Mouse (Mus musculus) heart, embryonic 14.5 days (tissue): Measurements from ENCODE around the gene Srp68. TPM values are rescaled to one million over a fixed set of nuclear protein-coding genes. Genes with fewer than 3 reads are reported as not detected.

Experiments used
- ATAC-seq: fragments of 200-750 bp; cut with Nextera tagmentation; 2 replicates; pipeline ENCODE4 v1.8.0; 2017; ENCODE audit warnings: low read depth, moderate TSS enrichment; ENCODE audit not compliant: insufficient number of reproducible peaks, insufficient read depth, low FRiP score
- H3K27ac ChIP-seq, 2 experiments: fragments of 200-500 bp in 1 of 2; fragments of 300-500 bp in 1 of 2; sonication (generic) in 1 of 2; replicated peaks in 1 of 2; 2 replicates each; pipeline ENCODE4 v1.5.1; 2012 to 2014; ENCODE audit warnings: low read depth in 2 of 2, low read length in 2 of 2, control low read depth in 1 of 2, mild to moderate bottlenecking in 1 of 2, mixed read lengths in 1 of 2; ENCODE audit not compliant: control insufficient read depth in 1 of 2, insufficient read depth in 1 of 2
- H3K27me3 ChIP-seq: fragments of 300-500 bp; sonication (generic); 2 replicates; pipeline ENCODE4 v1.6.1; 2014; ENCODE audit warnings: mild to moderate bottlenecking, low read length, control low read depth; ENCODE audit not compliant: control insufficient read depth, insufficient read depth
- H3K36me3 ChIP-seq: fragments of 300-500 bp; sonication (generic); 2 replicates; pipeline ENCODE4 v1.6.1; 2014; ENCODE audit warnings: mild to moderate bottlenecking, control low read depth, low read length, mixed read lengths; ENCODE audit not compliant: control insufficient read depth, insufficient read depth
- H3K4me1 ChIP-seq, 2 experiments: fragments of 200-500 bp in 1 of 2; fragments of 300-500 bp in 1 of 2; sonication (generic) in 1 of 2; 2 replicates each; pipeline ENCODE4 v1.6.1; 2012 to 2014; ENCODE audit warnings: low read length in 2 of 2, control low read depth in 1 of 2, mixed read lengths in 1 of 2; ENCODE audit not compliant: control insufficient read depth in 2 of 2, insufficient read depth in 2 of 2
- H3K4me2 ChIP-seq: fragments of 300-500 bp; sonication (generic); 2 replicates; pipeline ENCODE4 v1.6.1; 2014; ENCODE audit warnings: mild to moderate bottlenecking, low read length
- H3K4me3 ChIP-seq, 2 experiments: fragments of 200-500 bp in 1 of 2; fragments of 300-500 bp in 1 of 2; sonication (generic) in 1 of 2; 2 replicates each; pipeline ENCODE4 v1.5.1; 2012 to 2014; ENCODE audit warnings: low read length in 2 of 2, mild to moderate bottlenecking in 2 of 2, control low read depth in 1 of 2, low read depth in 1 of 2, moderate library complexity in 1 of 2; ENCODE audit not compliant: control insufficient read depth in 1 of 2, insufficient read depth in 1 of 2
- H3K9ac ChIP-seq: fragments of 300-500 bp; sonication (generic); 2 replicates; pipeline ENCODE4 v1.6.1; 2014; ENCODE audit warnings: mild to moderate bottlenecking, low read length
- H3K9me3 ChIP-seq: fragments of 300-500 bp; sonication (generic); 2 replicates; pipeline ENCODE4 v1.6.1; 2016; ENCODE audit warnings: low read length, control low read depth; ENCODE audit not compliant: control insufficient read depth
- whole genome bisulfite sequencing: fragments of 180-500 bp; shearing (Covaris S2); extraction: QIAGEN DNeasy Blood & Tissue Kit; methylation state at CpG from one replicate; pipeline ENCODE4 v1.1.7; 2014; 5-methylcytosine and 5-hydroxymethylcytosine counted together
- polyA plus RNA-seq: library from polyadenylated mRNA; unstranded; fragments of >200 nt; fragmentation: Nextera tagmentation; extraction: Ambion mirVana; gene quantifications from 2 replicates; pipeline ENCODE4 v1.2.1, GENCODE M21; 2014

The Srp68 gene
- polyA plus RNA-seq, 1 experiment from 2014 or later = 55.5 TPM

- WGBS = 95% methylated on average over 6 of the region's 6 CpGs
These were observed 5.7 kb downstream of the Srp68 start for GRCm38 (mm10) chr11:116268313-116268712.

DNA sequence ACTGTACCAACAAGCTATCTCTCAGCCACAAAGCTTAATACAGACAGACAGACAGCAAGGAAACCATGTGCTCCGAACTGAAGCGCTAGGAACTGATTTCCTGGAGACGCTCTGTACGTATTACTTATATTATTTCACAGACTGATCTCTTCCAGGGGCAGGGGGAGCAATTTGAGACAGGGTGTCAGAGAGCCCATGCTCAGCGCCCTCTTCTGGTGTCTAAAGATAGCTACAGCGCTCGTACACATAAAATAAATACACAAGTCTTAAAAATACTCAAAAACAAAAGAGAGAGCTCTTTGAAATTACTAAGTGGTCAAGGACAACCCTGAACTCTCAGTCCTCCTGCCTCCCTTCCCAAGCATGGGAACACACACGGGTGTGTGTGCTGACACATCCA lies 6.4 kb downstream of the Srp68 start:
- H3K27ac ChIP-seq = no peak overlapping the region
- no peaks in the 10 kb centered on the region for H3K9me3 ChIP-seq
- WGBS = 85% methylated on average over 8 of the region's 8 CpGs
- no peak overlapping the region for H3K4me3 ChIP-seq
- H3K27me3 ChIP-seq = no peaks in the 10 kb centered on the region
- H3K4me2 ChIP-seq = no peak overlapping the region
- H3K9ac ChIP-seq = no peak overlapping the region
- no peak for ATAC-seq
- peaks cover 0 to 7% of the 10 kb centered on the region in 2 experiments; a peak in 3 of 4 replicates for H3K4me1 ChIP-seq
- H3K36me3 ChIP-seq = peaks cover 94% of the 10 kb centered on the region

More at GRCm38 (mm10) chr11:116268313-116268712, 5.7 kb downstream of the Srp68 start:
- Histone ChIP-seq H3K4me1 (peaks cover 2 to 12% of the 10 kb centered on the region in 2 experiments; a peak in 3 of 4 replicates), H3K4me2 (no peak overlapping the region), H3K9ac (no peak overlapping the region), H3K4me3 (no peak overlapping the region), H3K9me3 (no peaks in the 10 kb centered on the region), H3K27ac (no peak overlapping the region), H3K27me3 (no peaks in the 10 kb centered on the region), H3K36me3 (peaks cover 87% of the 10 kb centered on the region)
- ATAC-seq = no peak

GRCm38 (mm10) chr11:116265850-116266249 lies 8.2 kb downstream of the Srp68 start:
- Histone ChIP-seq H3K27me3 (no peaks in the 10 kb centered on the region), H3K4me2 (no peak overlapping the region), H3K36me3 (peaks cover 95% of the 10 kb centered on the region), H3K9me3 (no peaks in the 10 kb centered on the region), H3K9ac (no peak overlapping the region), H3K4me1 (no peaks in the 10 kb centered on the region), H3K27ac (no peak overlapping the region), H3K4me3 (no peak overlapping the region)
- ATAC-seq = no peak
- 87% methylated on average over 4 of the region's 4 CpGs for WGBS

DNA sequence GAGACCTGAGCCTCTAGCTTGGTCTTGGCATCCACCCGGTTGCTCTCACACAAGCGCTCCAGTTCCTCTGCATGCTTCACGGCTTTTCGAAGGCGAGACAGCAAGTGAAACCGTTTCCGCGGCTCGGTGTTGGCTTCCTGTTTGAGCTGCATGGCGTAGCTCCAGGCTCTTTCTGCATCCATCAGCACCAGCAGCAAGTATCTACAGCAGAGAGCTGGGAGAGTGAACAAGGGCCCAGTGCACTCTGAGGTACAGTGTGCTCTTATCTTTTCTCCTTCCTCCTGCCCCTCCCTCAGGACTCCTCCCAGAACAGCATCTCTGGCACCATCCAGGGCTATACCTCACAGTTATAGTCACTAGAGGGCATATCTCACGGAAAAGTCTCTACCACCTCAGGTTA lies 8.7 kb downstream of the Srp68 start:
- 86% methylated on average over 11 of the region's 11 CpGs for WGBS
- no peak overlapping the region for H3K4me2 ChIP-seq
- H3K27ac ChIP-seq = no peak overlapping the region
- no peak overlapping the region for H3K4me3 ChIP-seq
- peaks cover 97% of the 10 kb centered on the region for H3K36me3 ChIP-seq
- H3K9ac ChIP-seq = no peak overlapping the region
- no peaks in the 10 kb centered on the region for H3K4me1 ChIP-seq
- ATAC-seq = no peak
- H3K27me3 ChIP-seq = no peaks in the 10 kb centered on the region
- no peaks in the 10 kb centered on the region for H3K9me3 ChIP-seq

GRCm38 (mm10) chr11:116260259-116260658 lies 13.8 kb downstream of the Srp68 start:
- Histone ChIP-seq H3K27ac (no peak overlapping the region), H3K36me3 (peaks cover 100% of the 10 kb centered on the region), H3K9ac (no peak overlapping the region), H3K4me1 (no peaks in the 10 kb centered on the region), H3K27me3 (no peaks in the 10 kb centered on the region), H3K4me3 (no peak overlapping the region), H3K4me2 (no peak overlapping the region), H3K9me3 (no peaks in the 10 kb centered on the region)
- no peak; the same call in 1 of the 2 replicates for ATAC-seq
- WGBS = 94% methylated on average over 7 of the region's 7 CpGs

GRCm38 (mm10) chr11:116259461-116259860 lies 14.6 kb downstream of the Srp68 start:
- Histone ChIP-seq H3K36me3 (peaks cover 100% of the 10 kb centered on the region), H3K9ac (no peak overlapping the region), H3K9me3 (no peaks in the 10 kb centered on the region), H3K27me3 (no peaks in the 10 kb centered on the region), H3K4me1 (no peaks in the 10 kb centered on the region), H3K4me2 (no peak overlapping the region), H3K27ac (no peak overlapping the region), H3K4me3 (no peak overlapping the region)
- WGBS = 92% methylated on average over 8 of the region's 8 CpGs
- ATAC-seq = no peak

DNA sequence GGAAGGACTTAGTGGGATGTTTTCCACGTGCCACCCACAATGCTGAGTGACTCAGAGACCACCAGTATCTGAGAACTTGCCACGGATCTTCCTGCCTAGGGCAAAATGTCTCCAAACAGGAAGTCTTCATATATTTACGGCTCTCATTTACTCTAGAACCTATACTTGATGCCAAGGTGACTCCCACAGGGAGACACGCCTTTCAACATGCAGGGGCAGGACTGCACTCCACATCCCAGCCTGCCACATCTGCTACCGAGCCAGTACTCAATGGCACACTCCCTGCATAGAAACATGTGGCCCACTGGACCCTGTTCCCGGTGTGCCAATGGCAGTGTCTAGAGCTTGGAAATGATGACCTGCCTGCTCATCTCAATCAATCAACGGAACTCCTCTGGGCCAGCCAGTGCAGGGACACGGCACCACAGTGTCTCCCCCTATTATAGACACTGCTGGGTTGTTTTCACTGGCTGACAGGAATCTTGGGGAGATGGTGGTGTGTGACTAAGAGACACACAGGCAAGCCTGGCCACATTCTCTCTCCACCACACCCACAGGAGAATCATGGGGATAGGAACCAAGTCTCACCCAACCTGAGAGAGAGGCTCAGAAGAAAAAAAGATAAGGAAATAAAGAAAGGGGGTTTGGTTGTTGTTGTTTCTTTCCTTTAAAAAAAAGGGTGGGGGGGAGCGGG lies 17.9 kb downstream of the Srp68 start:
- Histone ChIP-seq H3K9ac (no peak overlapping the region), H3K9me3 (no peaks in the 10 kb centered on the region), H3K27ac (no peak overlapping the region), H3K27me3 (no peaks in the 10 kb centered on the region), H3K4me1 (peaks cover 5 to 6% of the 10 kb centered on the region in 2 experiments; a peak in 2 of 4 replicates), H3K36me3 (peaks cover 100% of the 10 kb centered on the region), H3K4me3 (no peak overlapping the region), H3K4me2 (no peak overlapping the region)
- 81% methylated on average over 9 of the region's 9 CpGs for WGBS
- no peak for ATAC-seq
